ENCODE assay signal across 22 mouse cellular contexts in the genomic region with DNA sequence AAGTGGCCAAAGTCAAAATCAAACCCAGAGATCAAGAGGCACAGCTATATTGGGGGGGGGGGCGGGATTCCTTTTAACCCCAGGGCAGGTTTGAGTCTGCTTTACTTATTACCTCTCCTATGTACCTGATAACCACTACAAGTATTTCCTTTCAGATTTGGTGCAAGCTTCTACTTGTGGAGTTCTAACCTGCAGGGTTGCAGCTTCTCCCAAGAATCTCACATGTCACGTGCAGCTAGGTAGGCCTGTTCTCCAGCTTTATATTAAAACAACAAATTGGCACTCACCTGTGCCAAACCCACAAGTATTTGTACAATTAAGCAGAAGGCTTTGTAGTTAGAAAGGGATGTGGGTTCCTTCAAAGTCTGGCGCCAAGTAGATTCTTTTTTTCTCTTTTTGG.
DNase-seq lines count a peak whose midpoint lies in the region; ATAC-seq and TF ChIP-seq lines count a peak whose summit lies in the region.
"Had no signal": no experiment of that assay in that cellular context is flagged by ENCODE, and none has a peak within 500 bp of the region (broad histone marks: within the 10 kb centered on the region; RNA-seq: fewer than 3 reads in every experiment).

No protein-coding gene starts in this region.

- no peaks in the 10 kb centered on the region for H3K27me3 ChIP-seq in embryonic facial prominence, embryonic 13.5 days
- no peaks in the 10 kb centered on the region for H3K27me3 ChIP-seq in embryonic facial prominence, embryonic 10.5 days (replicated peaks; ENCODE audit: low read depth, poor library complexity, severe bottlenecking)
- H3K27me3 ChIP-seq in embryonic facial prominence, embryonic 14.5 days (replicated peaks; ENCODE audit: control insufficient read depth, insufficient read depth, low read length): no peaks in the 10 kb centered on the region
- no peaks in the 10 kb centered on the region for H3K27me3 ChIP-seq in embryonic facial prominence, embryonic 15.5 days
- H3K27me3 ChIP-seq in heart, adult 2 months (ENCODE audit: control insufficient read depth, insufficient read depth, low read length): no peaks in the 10 kb centered on the region
- H3K27me3 ChIP-seq: CH12.LX, Patski had no signal

- 65% methylated on average over 3 of the region's 3 CpGs for WGBS in embryonic facial prominence, embryonic 13.5 days
- 86% methylated on average over 3 of the region's 3 CpGs for WGBS in embryonic facial prominence, embryonic 10.5 days
- 58% methylated on average over 3 of the region's 3 CpGs for WGBS in embryonic facial prominence, embryonic 14.5 days
- WGBS in embryonic facial prominence, embryonic 15.5 days: 54% methylated on average over 3 of the region's 3 CpGs
- 81% methylated on average over 3 of the region's 3 CpGs for WGBS in heart, adult 2 months

- H3K9me3 ChIP-seq in embryonic facial prominence, embryonic 13.5 days: no peaks in the 10 kb centered on the region
- H3K9me3 ChIP-seq in embryonic facial prominence, embryonic 10.5 days: no peaks in the 10 kb centered on the region
- H3K9me3 ChIP-seq in embryonic facial prominence, embryonic 14.5 days (ENCODE audit: control insufficient read depth, low read length): no peaks in the 10 kb centered on the region
- H3K9me3 ChIP-seq in embryonic facial prominence, embryonic 15.5 days (replicated peaks): no peaks in the 10 kb centered on the region

- no peak overlapping the region for H3K9ac ChIP-seq in embryonic facial prominence, embryonic 13.5 days
- H3K9ac ChIP-seq in embryonic facial prominence, embryonic 14.5 days (ENCODE audit: low read depth, low read length): no peak overlapping the region
- no peak overlapping the region for H3K9ac ChIP-seq in embryonic facial prominence, embryonic 15.5 days
- H3K9ac ChIP-seq in heart, adult 2 months (ENCODE audit: low read depth, low read length): no peak overlapping the region

- no peak overlapping the region for H3K4me2 ChIP-seq in embryonic facial prominence, embryonic 13.5 days
- H3K4me2 ChIP-seq in embryonic facial prominence, embryonic 14.5 days (ENCODE audit: low read depth, low read length): no peak overlapping the region
- H3K4me2 ChIP-seq in embryonic facial prominence, embryonic 15.5 days (replicated peaks): no peak overlapping the region

- no peak overlapping the region for H3K4me3 ChIP-seq in embryonic facial prominence, embryonic 13.5 days
- H3K4me3 ChIP-seq in embryonic facial prominence, embryonic 10.5 days: no peak overlapping the region
- H3K4me3 ChIP-seq in embryonic facial prominence, embryonic 14.5 days (ENCODE audit: low read depth, low read length): no peak overlapping the region
- H3K4me3 ChIP-seq in embryonic facial prominence, embryonic 15.5 days (replicated peaks): no peak overlapping the region
- no peak overlapping the region for H3K4me3 ChIP-seq in heart, adult 2 months

- no peak for DNase-seq in embryonic facial prominence, embryonic 10.5 days (ENCODE audit: low spot score)
- DNase-seq in urinary bladder, postnatal 14 days (ENCODE audit: low spot score): peak; percentile 27
- DNase-seq in urinary bladder, postnatal 10 days (ENCODE audit: low spot score): no peak
- peak; percentile 80 for DNase-seq in embryonic facial prominence, embryonic 14.5 days (ENCODE audit: low spot score)
- DNase-seq in heart, adult 2 months: no peak
- DNase-seq in embryo, embryonic 10 days (ENCODE audit: low spot score): no peak
- DNase-seq: adrenal gland, adult 2 months; adrenal gland, adult 8-10 months; adrenal gland, postnatal 10 days; adrenal gland, postnatal 14 days; adrenal gland, postnatal 25 days; adrenal gland, postnatal 36 days; B cell, adult 2 months; cerebellum, adult 11 months; cerebellum, adult 11-12 months had no signal

- TF ChIP-seq POLR2A in heart, adult 2 months (IDR thresholded peaks at IDR 0.05; ENCODE audit: insufficient read depth, low read depth, low read length): no peak

- peaks cover 2% of the 10 kb centered on the region; the same call in 1 of the 2 replicates for H3K79me2 ChIP-seq in heart, adult 2 months (replicated peaks; ENCODE audit: control insufficient read depth, insufficient read depth, low read length)

- TF ChIP-seq EP300 in heart, adult 2 months (IDR thresholded peaks at IDR 0.05; ENCODE audit: insufficient read depth, low read depth, low read length): no peak

- H3K36me3 ChIP-seq in embryonic facial prominence, embryonic 13.5 days: no peaks in the 10 kb centered on the region
- H3K36me3 ChIP-seq in embryonic facial prominence, embryonic 10.5 days (replicated peaks): no peaks in the 10 kb centered on the region
- H3K36me3 ChIP-seq in embryonic facial prominence, embryonic 14.5 days (ENCODE audit: control insufficient read depth, insufficient read depth, low read length): no peaks in the 10 kb centered on the region
- H3K36me3 ChIP-seq in embryonic facial prominence, embryonic 15.5 days: no peaks in the 10 kb centered on the region
- H3K36me3 ChIP-seq in heart, adult 2 months (ENCODE audit: control insufficient read depth, insufficient read depth, low read length): no peaks in the 10 kb centered on the region
- H3K36me3 ChIP-seq: G1E had no signal

- peak; percentile 67; the same call in 1 of the 2 replicates for ATAC-seq in embryonic facial prominence, embryonic 13.5 days (ENCODE audit: insufficient number of reproducible peaks, insufficient read depth, low FRiP score, low TSS enrichment, low read depth)
- peak; percentile 85; the same call in 1 of the 2 replicates for ATAC-seq in embryonic facial prominence, embryonic 14.5 days (ENCODE audit: low read depth)
- ATAC-seq in embryonic facial prominence, embryonic 15.5 days (ENCODE audit: insufficient number of reproducible peaks, low FRiP score, low TSS enrichment, low read depth): 0 out of 2 replicates have a peak, but pooled peaks have one; percentile 19
- ATAC-seq: activated CD4-positive, CD25-positive, alpha-beta regulatory T cell, adult 4 months; CD4-positive, CD25-positive, alpha-beta regulatory T cell, adult 4 months; Patski had no signal

- intact Hi-C loops in heart, adult 2 months (cut with DNase I): loop anchor here (10.0 kb wide), 1 partner anchor 109 kb away; no protein-coding TSS in a partner anchor

- TF ChIP-seq CTCF in heart, adult 2 months (IDR thresholded peaks at IDR 0.05): no peak

- H3K27ac ChIP-seq in embryonic facial prominence, embryonic 13.5 days: no peak overlapping the region
- H3K27ac ChIP-seq in embryonic facial prominence, embryonic 10.5 days (replicated peaks): no peak overlapping the region
- no peak overlapping the region for H3K27ac ChIP-seq in embryonic facial prominence, embryonic 14.5 days (replicated peaks; ENCODE audit: low read depth, low read length)
- no peak overlapping the region for H3K27ac ChIP-seq in embryonic facial prominence, embryonic 15.5 days (replicated peaks)
- H3K27ac ChIP-seq in heart, adult 2 months: no peak overlapping the region

- H3K4me1 ChIP-seq in embryonic facial prominence, embryonic 13.5 days: no peaks in the 10 kb centered on the region
- H3K4me1 ChIP-seq in embryonic facial prominence, embryonic 10.5 days: no peaks in the 10 kb centered on the region
- no peaks in the 10 kb centered on the region for H3K4me1 ChIP-seq in embryonic facial prominence, embryonic 14.5 days (ENCODE audit: control insufficient read depth, insufficient read depth, low read length)
- H3K4me1 ChIP-seq in embryonic facial prominence, embryonic 15.5 days: no peaks in the 10 kb centered on the region
- no peaks in the 10 kb centered on the region for H3K4me1 ChIP-seq in heart, adult 2 months (ENCODE audit: control insufficient read depth, insufficient read depth, low read length)

Comparison
In these comparisons a context has a peak if more than half of its experiments do, and no peak if none do; other contexts are left out.
1. DNase-seq: peak in urinary bladder, postnatal 14 days (single experiment) and embryonic facial prominence, embryonic 14.5 days (single experiment); none in embryonic facial prominence, embryonic 10.5 days (single experiment), urinary bladder, postnatal 10 days (single experiment), heart, adult 2 months (0 of 2) and embryo, embryonic 10 days (single experiment).
2. ATAC-seq: peak in every context shown above with its lines; median percentile 85 in embryonic facial prominence, embryonic 14.5 days; 67 in embryonic facial prominence, embryonic 13.5 days; 19 in embryonic facial prominence, embryonic 15.5 days.